Mouse (Mus musculus): Measurements from ENCODE around the gene Gm16368. TPM values are rescaled to one million over a fixed set of nuclear protein-coding genes. Genes with fewer than 3 reads are reported as not detected.

Gm16368 gene
- not detected in 2 replicates for polyA plus RNA-seq (2012; rRNA removed)

DNA sequence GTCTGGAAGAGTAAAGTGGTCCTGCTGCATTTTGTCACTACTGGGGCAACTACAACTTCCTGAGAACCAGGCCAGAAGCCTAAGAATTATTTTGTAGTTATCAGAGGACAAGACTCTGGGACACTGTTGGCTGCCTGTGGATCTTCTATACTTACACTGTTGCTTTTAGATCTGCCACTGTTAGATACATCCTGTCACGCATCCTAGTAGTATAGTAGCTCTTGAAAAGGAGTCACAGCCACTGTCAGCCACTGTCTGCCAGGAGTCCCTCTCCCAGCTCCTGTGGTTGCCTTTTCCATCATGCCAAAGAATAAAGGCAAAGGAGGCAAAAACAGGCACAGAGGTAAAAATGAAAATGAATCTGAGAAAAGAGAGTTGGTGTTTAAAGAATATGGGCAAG is at the start of gene Gm16368:
Gene Gm16368, plus strand, starts transcription at position 301 of the 400 bp plus-strand sequence.

Other genes with a start within 250 kb of the Gm16368 start
- not detected in 2 replicates for gene Gm2001, start 241.4 kb upstream of the Gm16368 start, polyA plus RNA-seq (2012; rRNA removed)
- gene Gm2016, start 209.6 kb upstream of the Gm16368 start, polyA plus RNA-seq (2012; rRNA removed): not detected in 2 replicates
- not detected in 2 replicates for gene Gm2022, start 188.3 kb upstream of the Gm16368 start, polyA plus RNA-seq (2012; rRNA removed)
- gene Gm2035, start 163.8 kb upstream of the Gm16368 start, polyA plus RNA-seq (2012; rRNA removed): not detected in 2 replicates
- gene Gm2042, start 129.6 kb upstream of the Gm16368 start, polyA plus RNA-seq (2012; rRNA removed): not detected in 2 replicates
- not detected in 2 replicates for gene Gm2075, start 71.8 kb upstream of the Gm16368 start, polyA plus RNA-seq (2012; rRNA removed)
- not detected in 2 replicates for gene Gm6803, start 64.9 kb upstream of the Gm16368 start, polyA plus RNA-seq (2012; rRNA removed)
- gene Gm2056, start 56.7 kb upstream of the Gm16368 start, polyA plus RNA-seq (2012; rRNA removed): not detected in 2 replicates
- not detected in 2 replicates for gene Gm10436, start 98.4 kb downstream of the Gm16368 start, polyA plus RNA-seq (2012; rRNA removed)
- gene Gm8332, start 166.4 kb downstream of the Gm16368 start, polyA plus RNA-seq (2012; rRNA removed): not detected in 2 replicates
- not detected in 2 replicates for gene Gm5662, start 190.8 kb downstream of the Gm16368 start, polyA plus RNA-seq (2012; rRNA removed)
- not detected in 2 replicates for gene Gm5039, start 240.3 kb downstream of the Gm16368 start, polyA plus RNA-seq (2012; rRNA removed)